Mouse (Mus musculus) midbrain, postnatal 0 days (tissue): ENCODE measurements around the gene Spink8. TPM values are rescaled to one million over a fixed set of nuclear protein-coding genes. Genes with fewer than 3 reads are reported as not detected.

Experiments used
- ATAC-seq: fragments of 200-750 bp; cut with Nextera tagmentation; 2 replicates; pipeline ENCODE4 v1.8.0; 2017; ENCODE audit warnings: moderate number of reproducible peaks, mild to moderate bottlenecking, moderate TSS enrichment, moderate library complexity; ENCODE audit not compliant: low FRiP score
- DNase-seq: peaks from one replicate; pipeline ENCODE4 v3.0.0-alpha.2; 2015; ENCODE audit warnings: low spot score
- H3K27ac ChIP-seq: fragments of 300-500 bp; sonication (generic); 2 replicates; pipeline ENCODE4 v1.5.1; 2014; ENCODE audit warnings: low read depth, mild to moderate bottlenecking, low read length, mixed read lengths
- H3K27me3 ChIP-seq: fragments of 300-500 bp; sonication (generic); 2 replicates; pipeline ENCODE4 v1.6.1; 2014; ENCODE audit warnings: low read length, control low read depth, mixed read lengths; ENCODE audit not compliant: insufficient read depth
- H3K36me3 ChIP-seq: fragments of 300-500 bp; sonication (generic); 2 replicates; pipeline ENCODE4 v1.6.1; 2014; ENCODE audit warnings: low read length, control low read depth, mixed read lengths; ENCODE audit not compliant: insufficient read depth
- H3K4me1 ChIP-seq: fragments of 300-500 bp; sonication (generic); 2 replicates; pipeline ENCODE4 v1.6.1; 2014; ENCODE audit warnings: mild to moderate bottlenecking, control low read depth, antibody characterized with exemption, low read length, mixed read lengths; ENCODE audit not compliant: insufficient read depth
- H3K4me2 ChIP-seq: fragments of 300-500 bp; sonication (generic); 2 replicates; pipeline ENCODE4 v1.6.1; 2014; ENCODE audit warnings: low read depth, mild to moderate bottlenecking, low read length, mixed read lengths; ENCODE audit not compliant: poor library complexity, severe bottlenecking
- H3K4me3 ChIP-seq: fragments of 300-500 bp; sonication (generic); 2 replicates; pipeline ENCODE4 v1.5.1; 2014; ENCODE audit warnings: low read depth, mild to moderate bottlenecking, low read length, moderate library complexity
- H3K9ac ChIP-seq: fragments of 300-500 bp; sonication (generic); replicated peaks from 2 replicates; pipeline ENCODE4 v1.6.1; 2014; ENCODE audit warnings: mild to moderate bottlenecking, low read length, moderate library complexity, mixed read lengths; ENCODE audit not compliant: poor library complexity, severe bottlenecking
- H3K9me3 ChIP-seq: fragments of 300-500 bp; sonication (generic); 2 replicates; pipeline ENCODE4 v1.6.1; 2016; ENCODE audit warnings: low read length, control low read depth
- CTCF ChIP-seq: IDR thresholded peaks from 2 replicates; pipeline ENCODE4 v1.5.1; 2016; ENCODE audit warnings: antibody characterized with exemption, mild to moderate bottlenecking
- WGBS: fragments of 180-500 bp; shearing (Covaris S2); extraction: QIAGEN DNeasy Blood & Tissue Kit; methylation state at CpG from one replicate; pipeline ENCODE4 v1.1.7; 2014; 5-methylcytosine and 5-hydroxymethylcytosine counted together
- polyA plus RNA-seq: library from polyadenylated mRNA; unstranded; fragments of >200 nt; fragmentation: Nextera tagmentation; extraction: Ambion mirVana; gene quantifications from 2 replicates; pipeline ENCODE4 v1.2.1, GENCODE M21; 2015
- total RNA-seq: library from RNA; depleted of rRNA; stranded (reverse); fragments of >200 nt; gene quantifications from 2 replicates; pipeline ENCODE4 v1.2.3, GENCODE M21; 2014

Gene Spink8
- total and polyA plus RNA-seq, 2 experiments from 2014 or later: not detected

DNA sequence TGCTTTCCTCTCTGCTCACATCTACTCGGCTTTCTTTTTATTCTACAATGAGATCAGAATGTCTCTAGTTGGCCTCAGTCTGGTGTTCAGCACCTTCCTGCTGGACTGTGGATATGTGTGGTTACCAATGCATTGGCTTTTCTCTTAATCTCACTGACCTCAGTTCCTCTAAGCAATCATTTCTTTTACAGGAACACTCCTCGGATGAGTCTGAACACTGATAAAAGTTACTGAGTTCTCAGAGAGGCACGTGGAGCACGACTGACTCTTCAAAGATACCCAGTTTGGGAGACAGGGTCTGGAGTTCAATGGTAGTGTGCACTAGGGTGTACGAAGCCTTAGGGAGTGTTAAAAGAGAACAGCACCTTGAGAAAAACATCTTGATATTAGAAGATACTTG lies 14.1 kb downstream of the Spink8 start:
- Histone ChIP-seq H3K4me2 (no peak overlapping the region), H3K27ac (no peak overlapping the region), H3K9ac (no peak overlapping the region), H3K27me3 (no peaks in the 10 kb centered on the region), H3K9me3 (no peaks in the 10 kb centered on the region), H3K4me3 (no peak overlapping the region), H3K4me1 (no peaks in the 10 kb centered on the region), H3K36me3 (no peaks in the 10 kb centered on the region)
- ATAC-seq (no peak), DNase-seq (no peak)
- TF ChIP-seq CTCF: no peak
- WGBS: 79% methylated on average over 5 of the region's 5 CpGs

DNA sequence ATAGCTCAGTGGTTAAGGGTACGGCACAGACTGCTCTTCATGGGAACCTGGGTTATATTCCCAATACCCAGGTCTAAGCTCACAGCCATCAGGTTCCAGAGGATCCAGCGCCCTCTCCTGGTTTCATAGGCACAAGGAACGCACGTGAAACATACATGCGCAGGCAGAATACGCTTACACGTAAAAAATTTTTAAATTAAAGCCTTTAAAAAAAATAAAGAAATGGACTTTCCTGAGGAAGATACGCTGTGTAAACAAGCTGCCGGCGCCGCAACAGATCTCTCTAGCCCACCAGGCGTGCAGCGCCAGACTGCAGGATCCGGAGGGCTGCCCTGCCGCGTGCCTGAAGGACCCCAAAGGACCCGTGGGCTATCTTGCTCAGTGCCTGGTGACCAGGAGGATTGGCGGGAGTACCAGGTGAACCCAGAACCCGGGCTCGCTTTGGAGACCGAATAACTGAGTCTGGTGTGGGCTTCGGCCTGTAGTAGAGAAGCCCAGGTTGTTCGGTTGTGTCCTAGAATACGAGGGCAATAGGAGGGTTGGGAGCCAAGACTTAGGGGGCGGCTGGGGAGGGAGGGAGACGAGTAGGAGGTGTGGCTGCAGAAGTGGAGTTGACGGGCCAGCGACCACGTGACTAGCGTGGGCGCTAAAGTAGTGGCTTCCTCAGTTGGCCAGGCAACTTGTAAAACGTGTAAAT lies 20.5 kb downstream of the Spink8 start, which contains the start of gene Nme6:
Nme6 (plus strand) TSS at position 359 of the 697 bp plus-strand sequence.
- peak; percentile 90 for TF ChIP-seq CTCF
- ATAC-seq: peak; percentile 96
- under 1% methylated on average over 32 of the region's 32 CpGs for WGBS

DNA sequence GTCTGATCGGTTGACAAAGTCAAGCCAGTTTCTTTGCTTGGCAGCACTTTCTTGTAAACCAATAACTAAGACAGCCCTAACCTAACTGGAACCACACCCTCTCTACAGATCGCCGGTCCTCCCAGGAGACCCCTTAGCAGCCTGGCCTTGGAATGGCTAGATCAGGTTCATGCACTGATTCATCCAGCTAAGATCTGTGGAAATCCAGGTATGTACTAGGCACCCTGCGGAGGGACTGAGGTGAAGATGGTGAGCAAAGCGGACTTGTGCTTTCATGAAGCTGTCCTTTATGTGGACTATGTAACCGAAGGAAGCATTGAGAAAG lies 21.0 kb downstream of the Spink8 start:
- no peaks in the 10 kb centered on the region for H3K4me1 ChIP-seq
- peak overlapping the region; percentile 85 for H3K4me2 ChIP-seq
- H3K27me3 ChIP-seq: no peaks in the 10 kb centered on the region
- peak overlapping the region; percentile 87 for H3K27ac ChIP-seq
- TF ChIP-seq CTCF: no peak
- H3K4me3 ChIP-seq: peak overlapping the region; percentile 61
- H3K9me3 ChIP-seq: no peaks in the 10 kb centered on the region
- WGBS: 4% methylated on average over 6 of the region's 6 CpGs
- H3K36me3 ChIP-seq: 0 out of 2 replicates have a peak, but pooled peaks cover 7% of the 10 kb centered on the region
- H3K9ac ChIP-seq: peak overlapping the region; percentile 74
- ATAC-seq (peak; percentile 47), DNase-seq (no peak)

More for the DNA sequence above, 20.5 kb downstream of the Spink8 start, which contains the start of gene Nme6:
- Histone ChIP-seq H3K36me3 (0 out of 2 replicates have a peak, but pooled peaks cover 7% of the 10 kb centered on the region), H3K27ac (peak within 1 kb of the TSS; percentile 87), H3K4me2 (peak within 1 kb of the TSS; percentile 85), H3K9me3 (no peaks in the 10 kb centered on the region), H3K4me1 (no peaks in the 10 kb centered on the region), H3K9ac (peak within 1 kb of the TSS; percentile 74), H3K27me3 (no peaks in the 10 kb centered on the region), H3K4me3 (peak within 1 kb of the TSS; percentile 61)
- DNase-seq: peak; percentile 90

DNA sequence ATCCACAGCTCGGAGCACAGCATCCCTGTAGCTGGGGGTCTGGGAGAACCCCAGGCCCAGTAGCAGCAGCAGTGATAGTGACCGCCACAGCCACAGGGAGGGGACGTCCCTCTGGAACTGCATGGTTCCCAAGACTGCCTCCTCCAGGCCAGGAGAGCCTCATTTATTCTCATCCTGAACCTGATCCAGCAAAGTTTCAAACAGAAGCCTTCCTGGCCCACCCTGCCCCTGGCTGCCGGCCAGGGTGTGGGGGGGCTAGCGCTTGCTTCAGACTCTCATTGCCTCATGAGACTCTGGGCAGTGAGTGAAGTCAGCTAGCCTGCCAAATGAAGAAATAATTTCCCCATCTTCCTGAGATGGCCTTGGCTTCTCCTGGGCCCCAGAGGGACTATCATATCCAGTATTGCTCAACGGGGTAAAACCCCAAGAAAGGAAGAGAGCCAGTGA lies 37.3 kb downstream of the Spink8 start, which contains the start of gene Camp:
Camp (minus strand) TSS at position 306 of the 447 bp plus-strand sequence.
- no peak within 1 kb of the TSS for H3K9ac ChIP-seq
- H3K27me3 ChIP-seq: no peaks in the 10 kb centered on the region
- ATAC-seq (no peak), DNase-seq (peak; percentile 61)
- H3K27ac ChIP-seq: no peak within 1 kb of the TSS
- WGBS: 66% methylated on average over 6 of the region's 6 CpGs
- H3K4me1 ChIP-seq: no peaks in the 10 kb centered on the region
- H3K4me3 ChIP-seq: no peak within 1 kb of the TSS
- no peaks in the 10 kb centered on the region for H3K9me3 ChIP-seq
- no peak for TF ChIP-seq CTCF
- H3K36me3 ChIP-seq: no peaks in the 10 kb centered on the region
- H3K4me2 ChIP-seq: no peak within 1 kb of the TSS

DNA sequence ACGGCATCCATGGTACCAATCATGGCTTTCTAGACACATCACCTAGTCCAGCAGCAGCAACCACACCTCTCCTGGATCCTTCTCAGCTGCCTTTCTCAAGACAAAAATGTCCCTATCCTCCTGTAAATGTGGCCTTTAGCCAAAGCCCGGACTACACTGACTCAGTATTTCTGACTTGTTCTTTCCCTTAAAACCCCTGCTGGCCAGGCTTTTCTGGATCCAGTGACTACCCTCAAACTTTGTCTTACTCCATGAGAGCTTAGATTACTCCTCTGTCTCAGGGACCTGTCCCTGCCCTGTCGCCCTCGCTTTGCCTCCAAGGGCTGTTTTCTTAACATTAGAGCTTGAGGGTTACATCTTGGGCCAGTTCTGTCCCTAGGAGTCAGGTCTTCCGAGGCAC lies 38.0 kb downstream of the Spink8 start:
- Histone ChIP-seq H3K27me3 (no peaks in the 10 kb centered on the region), H3K27ac (no peak overlapping the region), H3K9ac (no peak overlapping the region), H3K9me3 (no peaks in the 10 kb centered on the region), H3K4me1 (no peaks in the 10 kb centered on the region), H3K4me2 (no peak overlapping the region), H3K36me3 (no peaks in the 10 kb centered on the region), H3K4me3 (no peak overlapping the region)
- WGBS: 89% methylated on average over 5 of the region's 5 CpGs
- no peak for DNase-seq
- ATAC-seq: no peak
- no peak for TF ChIP-seq CTCF

DNA sequence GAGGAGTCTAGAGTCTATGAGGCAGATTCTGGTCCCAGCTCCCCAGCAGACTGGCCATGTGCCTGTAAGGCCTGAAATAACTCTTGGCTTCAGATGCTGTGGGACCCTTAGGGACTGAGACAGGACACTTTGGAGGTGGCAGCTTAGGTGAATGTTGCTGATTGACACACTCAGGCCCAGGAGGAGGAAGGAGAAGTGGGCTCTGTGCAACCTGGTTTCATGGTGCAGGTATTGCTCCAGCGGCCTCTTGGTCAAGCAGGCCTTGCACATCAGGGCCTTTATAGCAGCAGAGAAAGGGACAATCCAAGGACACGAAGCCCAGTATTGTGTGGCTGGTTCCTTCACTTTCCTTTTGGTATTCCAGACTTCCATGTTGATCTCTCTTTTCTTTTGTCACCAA lies 42.3 kb downstream of the Spink8 start:
- WGBS: 72% methylated on average over 2 of the region's 2 CpGs
- TF ChIP-seq CTCF: no peak
- H3K4me1 ChIP-seq: no peaks in the 10 kb centered on the region
- no peak overlapping the region for H3K4me3 ChIP-seq
- DNase-seq (no peak), ATAC-seq (no peak)
- no peaks in the 10 kb centered on the region for H3K36me3 ChIP-seq
- no peak overlapping the region for H3K27ac ChIP-seq
- H3K27me3 ChIP-seq: no peaks in the 10 kb centered on the region
- H3K9ac ChIP-seq: no peak overlapping the region
- H3K9me3 ChIP-seq: no peaks in the 10 kb centered on the region
- H3K4me2 ChIP-seq: no peak overlapping the region
